Mouse (Mus musculus): ENCODE results near the gene Carmil1. TPM values are rescaled to one million over a fixed set of nuclear protein-coding genes. Genes with fewer than 3 reads are reported as not detected.

Gene Carmil1
- polyA plus RNA-seq, 1 experiment = 4.4 TPM

DNA sequence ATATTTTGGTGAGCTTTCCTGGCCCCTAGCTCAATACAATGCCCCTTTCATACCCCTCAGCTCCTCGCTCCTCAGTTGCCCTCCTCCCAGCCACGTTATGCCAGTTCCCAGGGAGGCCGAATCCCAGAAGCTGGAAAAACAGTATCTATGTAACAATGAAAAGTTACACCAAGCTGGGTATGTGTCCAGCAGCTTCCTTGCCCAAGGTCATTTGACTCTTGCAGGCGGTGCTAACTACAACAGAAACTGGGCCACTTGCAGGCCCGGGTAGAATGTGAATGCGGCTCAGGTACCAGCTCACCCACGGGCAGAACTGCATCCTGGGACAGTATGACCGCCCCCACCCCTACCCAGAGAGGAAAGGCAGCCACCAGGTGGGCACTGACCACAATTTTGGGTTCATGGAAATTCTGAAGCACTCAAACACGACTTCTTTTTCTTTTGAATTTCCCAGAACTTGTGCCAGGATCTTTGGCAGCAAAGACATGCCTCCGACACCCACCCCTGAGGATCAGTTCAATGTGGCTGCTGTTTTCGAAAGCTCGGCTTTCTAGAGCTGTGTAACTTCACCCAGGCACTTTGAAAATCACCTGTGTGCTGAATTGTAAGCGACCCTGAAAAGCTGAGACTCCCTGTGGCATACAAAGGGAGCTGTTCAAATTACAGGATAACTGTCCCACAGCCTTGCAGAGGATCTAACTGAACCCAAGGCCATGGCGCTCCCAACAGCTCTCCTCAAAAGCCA lies 12.1 kb downstream of the Carmil1 start:
- H3K27me3 ChIP-seq (ENCODE audit: control insufficient read depth, insufficient read depth, insufficient read length) = no peaks in the 10 kb centered on the region
- H3K79me2 ChIP-seq (ENCODE audit: control insufficient read depth, insufficient read depth) = no peaks in the 10 kb centered on the region
- TF ChIP-seq USF1 (IDR thresholded peaks at IDR 0.05; ENCODE audit: low read depth) (no peak), MYOD1 (IDR thresholded peaks at IDR 0.05; ENCODE audit: control insufficient read depth, insufficient read length, low read depth) (no peak), MAX (IDR thresholded peaks at IDR 0.05) (no peak), MYOG (IDR thresholded peaks at IDR 0.05; ENCODE audit: control insufficient read depth, extremely low read depth, insufficient read length) (no peak), FOSL1 (IDR thresholded peaks at IDR 0.05; ENCODE audit: insufficient read depth, low read length, poor library complexity, severe bottlenecking) (no peak)
- peaks cover 4% of the 10 kb centered on the region for H3K79me3 ChIP-seq (ENCODE audit: low read depth)
- no peak overlapping the region for H3K4me3 ChIP-seq (ENCODE audit: insufficient read depth, poor library complexity, severe bottlenecking)
- no peak overlapping the region for H3ac ChIP-seq (ENCODE audit: control insufficient read depth, insufficient read length, low read depth)
- no peaks in the 10 kb centered on the region for H3K36me3 ChIP-seq (ENCODE audit: control insufficient read depth, insufficient read depth)

DNA sequence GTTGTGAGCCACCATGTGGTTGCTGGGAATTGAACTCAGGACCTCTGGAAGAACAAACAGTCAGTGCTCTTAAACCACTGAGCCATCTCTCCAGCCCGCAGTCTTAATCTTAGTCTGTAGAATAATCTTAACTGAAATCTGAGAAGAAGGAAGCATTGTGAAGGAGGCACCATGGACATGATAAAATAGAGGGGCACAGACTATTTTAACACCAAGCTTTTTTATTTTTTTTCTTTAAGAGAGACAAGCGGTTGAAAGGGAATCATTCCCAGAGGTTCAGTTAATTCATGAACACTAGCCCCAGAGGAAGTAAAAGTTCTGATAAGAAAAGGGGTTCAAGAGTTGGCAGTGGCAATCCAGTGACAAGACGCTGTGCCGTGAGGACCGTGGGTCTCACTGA lies 15.8 kb downstream of the Carmil1 start:
- TF ChIP-seq MYOD1 (IDR thresholded peaks at IDR 0.05; ENCODE audit: control insufficient read depth, insufficient read length, low read depth) = no peak
- no peak for TF ChIP-seq USF1 (IDR thresholded peaks at IDR 0.05; ENCODE audit: low read depth)
- no peak for TF ChIP-seq CTCF (IDR thresholded peaks at IDR 0.05; ENCODE audit: control insufficient read depth, insufficient read depth, insufficient read length)
- TF ChIP-seq FOSL1 (IDR thresholded peaks at IDR 0.05; ENCODE audit: insufficient read depth, low read length, poor library complexity, severe bottlenecking) = no peak
- TF ChIP-seq MYOG (IDR thresholded peaks at IDR 0.05; ENCODE audit: control insufficient read depth, extremely low read depth, insufficient read length) = no peak
- no peak for TF ChIP-seq CEBPB (IDR thresholded peaks at IDR 0.05; ENCODE audit: low read depth)
- no peak for TF ChIP-seq MAX (IDR thresholded peaks at IDR 0.05)
- Histone ChIP-seq H3K79me3 (ENCODE audit: low read depth) (no peaks in the 10 kb centered on the region), H3K36me3 (ENCODE audit: control insufficient read depth, insufficient read depth) (no peaks in the 10 kb centered on the region), H3K79me2 (ENCODE audit: control insufficient read depth, insufficient read depth) (no peaks in the 10 kb centered on the region), H3K27me3 (ENCODE audit: control insufficient read depth, insufficient read depth, insufficient read length) (no peaks in the 10 kb centered on the region), H3ac (ENCODE audit: control insufficient read depth, insufficient read length, low read depth) (no peak overlapping the region), H3K4me3 (ENCODE audit: insufficient read depth, poor library complexity, severe bottlenecking) (no peak overlapping the region)

DNA sequence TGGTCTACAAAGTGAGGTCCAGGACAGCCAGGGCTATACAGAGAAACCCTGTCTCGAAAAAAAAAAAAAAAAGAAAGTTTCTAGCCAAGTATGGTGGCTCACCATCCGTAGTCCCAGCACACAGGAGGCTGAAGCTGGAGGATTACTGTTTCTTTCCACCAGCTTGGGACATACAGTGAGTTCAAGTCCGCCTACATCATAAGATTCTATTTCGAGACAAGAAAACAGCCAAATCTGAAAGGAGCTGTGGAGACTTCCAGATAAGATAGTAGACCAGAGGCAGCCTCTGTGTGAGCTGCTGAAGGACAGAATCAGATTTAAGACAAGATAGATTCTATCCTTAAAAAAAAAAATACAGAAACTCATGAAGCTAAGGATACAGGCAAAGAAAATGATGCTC lies 17.0 kb downstream of the Carmil1 start:
- Histone ChIP-seq H3K27me3 (ENCODE audit: control insufficient read depth, insufficient read depth, insufficient read length) (no peaks in the 10 kb centered on the region), H3K4me3 (ENCODE audit: insufficient read depth, poor library complexity, severe bottlenecking) (no peak overlapping the region), H3K79me2 (ENCODE audit: control insufficient read depth, insufficient read depth) (no peaks in the 10 kb centered on the region), H3K79me3 (ENCODE audit: low read depth) (peaks cover 3% of the 10 kb centered on the region), H3K36me3 (ENCODE audit: control insufficient read depth, insufficient read depth) (no peaks in the 10 kb centered on the region), H3ac (ENCODE audit: control insufficient read depth, insufficient read length, low read depth) (no peak overlapping the region)
- no peak for TF ChIP-seq USF1 (IDR thresholded peaks at IDR 0.05; ENCODE audit: low read depth)
- TF ChIP-seq FOSL1 (IDR thresholded peaks at IDR 0.05; ENCODE audit: insufficient read depth, low read length, poor library complexity, severe bottlenecking) = no peak
- TF ChIP-seq CTCF (IDR thresholded peaks at IDR 0.05; ENCODE audit: control insufficient read depth, insufficient read depth, insufficient read length) = no peak
- TF ChIP-seq MYOG (IDR thresholded peaks at IDR 0.05; ENCODE audit: control insufficient read depth, extremely low read depth, insufficient read length) = no peak
- no peak for TF ChIP-seq MYOD1 (IDR thresholded peaks at IDR 0.05; ENCODE audit: control insufficient read depth, insufficient read length, low read depth)
- TF ChIP-seq CEBPB (IDR thresholded peaks at IDR 0.05; ENCODE audit: low read depth) = no peak
- TF ChIP-seq MAX (IDR thresholded peaks at IDR 0.05) = no peak

DNA sequence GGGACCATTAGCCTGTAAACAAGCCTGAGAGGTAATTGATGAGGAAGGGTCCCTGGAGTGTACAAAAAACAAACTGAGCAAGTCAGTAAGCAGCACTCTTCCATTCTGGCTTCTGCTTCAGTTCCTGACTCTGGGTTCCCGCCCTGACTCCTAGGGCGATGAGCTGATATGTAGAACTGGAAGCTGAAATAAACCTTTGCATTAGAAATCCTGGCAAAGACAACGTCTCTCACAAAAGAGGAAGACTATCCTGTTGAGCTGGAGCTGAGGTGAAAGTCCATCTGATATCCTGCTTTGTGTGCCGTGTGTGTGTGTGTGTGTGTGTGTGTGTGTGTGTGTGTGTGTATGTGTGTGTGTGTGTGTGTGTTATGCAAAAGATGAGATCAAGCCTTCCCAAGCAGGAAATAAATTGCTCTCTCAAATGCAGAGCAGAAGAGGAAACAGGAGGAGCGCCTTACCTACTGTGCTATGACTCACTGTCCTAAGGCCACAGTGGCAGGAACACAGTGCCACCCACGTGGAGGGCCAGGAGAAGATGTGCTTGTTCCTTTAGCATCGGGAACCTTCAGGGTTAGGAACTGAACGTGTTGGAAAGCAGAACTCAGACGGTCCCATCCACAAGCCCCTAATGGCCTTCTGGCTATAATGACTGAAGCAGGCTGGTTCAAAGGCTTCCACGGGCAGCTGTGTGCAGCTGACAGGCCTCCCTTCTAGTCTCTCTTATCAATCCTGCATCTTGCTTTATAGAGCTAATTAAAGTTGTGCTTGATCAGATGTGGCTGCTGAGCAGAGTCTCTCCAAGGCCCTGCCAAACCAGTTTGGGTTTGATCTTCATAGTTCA lies 19.6 kb downstream of the Carmil1 start:
- H3K79me3 ChIP-seq (ENCODE audit: low read depth) = peaks cover 3% of the 10 kb centered on the region
- H3K36me3 ChIP-seq (ENCODE audit: control insufficient read depth, insufficient read depth) = no peaks in the 10 kb centered on the region
- no peak overlapping the region for H3ac ChIP-seq (ENCODE audit: control insufficient read depth, insufficient read length, low read depth)
- TF ChIP-seq CEBPB (IDR thresholded peaks at IDR 0.05; ENCODE audit: low read depth) (no peak), FOSL1 (IDR thresholded peaks at IDR 0.05; ENCODE audit: insufficient read depth, low read length, poor library complexity, severe bottlenecking) (no peak), USF1 (IDR thresholded peaks at IDR 0.05; ENCODE audit: low read depth) (no peak), CTCF (IDR thresholded peaks at IDR 0.05; ENCODE audit: control insufficient read depth, insufficient read depth, insufficient read length) (no peak), MAX (IDR thresholded peaks at IDR 0.05) (no peak), MYOG (IDR thresholded peaks at IDR 0.05; ENCODE audit: control insufficient read depth, extremely low read depth, insufficient read length) (no peak), MYOD1 (IDR thresholded peaks at IDR 0.05; ENCODE audit: control insufficient read depth, insufficient read length, low read depth) (no peak)
- H3K27me3 ChIP-seq (ENCODE audit: control insufficient read depth, insufficient read depth, insufficient read length) = no peaks in the 10 kb centered on the region
- H3K79me2 ChIP-seq (ENCODE audit: control insufficient read depth, insufficient read depth) = no peaks in the 10 kb centered on the region
- no peak overlapping the region for H3K4me3 ChIP-seq (ENCODE audit: insufficient read depth, poor library complexity, severe bottlenecking)

GRCm38 (mm10) chr13:24257809-24258208 lies 22.8 kb downstream of the Carmil1 start:
- Histone ChIP-seq H3K79me3 (ENCODE audit: low read depth) (peaks cover 6% of the 10 kb centered on the region), H3K27me3 (ENCODE audit: control insufficient read depth, insufficient read depth, insufficient read length) (no peaks in the 10 kb centered on the region), H3K79me2 (ENCODE audit: control insufficient read depth, insufficient read depth) (no peaks in the 10 kb centered on the region), H3K36me3 (ENCODE audit: control insufficient read depth, insufficient read depth) (no peaks in the 10 kb centered on the region), H3K4me3 (ENCODE audit: insufficient read depth, poor library complexity, severe bottlenecking) (no peak overlapping the region), H3ac (ENCODE audit: control insufficient read depth, insufficient read length, low read depth) (no peak overlapping the region)
- TF ChIP-seq MYOG (IDR thresholded peaks at IDR 0.05; ENCODE audit: control insufficient read depth, extremely low read depth, insufficient read length) = no peak
- TF ChIP-seq MYOD1 (IDR thresholded peaks at IDR 0.05; ENCODE audit: control insufficient read depth, insufficient read length, low read depth) = no peak
